Mouse (Mus musculus): ENCODE results near the gene Phex.

Phex gene

GRCm38 (mm10) chrX:157271609-157272008 is 143.5 kb downstream of the Phex start:
- Histone ChIP-seq H3K36me3 (ENCODE audit: control insufficient read depth, insufficient read depth, low read length, poor library complexity, severe bottlenecking) (no peaks in the 10 kb centered on the region), H3K27me3 (ENCODE audit: control insufficient read depth, insufficient read depth, low read length, poor library complexity, severe bottlenecking) (no peaks in the 10 kb centered on the region)
- DNase-seq (ENCODE audit: low read depth, low spot score), result no peak

DNA sequence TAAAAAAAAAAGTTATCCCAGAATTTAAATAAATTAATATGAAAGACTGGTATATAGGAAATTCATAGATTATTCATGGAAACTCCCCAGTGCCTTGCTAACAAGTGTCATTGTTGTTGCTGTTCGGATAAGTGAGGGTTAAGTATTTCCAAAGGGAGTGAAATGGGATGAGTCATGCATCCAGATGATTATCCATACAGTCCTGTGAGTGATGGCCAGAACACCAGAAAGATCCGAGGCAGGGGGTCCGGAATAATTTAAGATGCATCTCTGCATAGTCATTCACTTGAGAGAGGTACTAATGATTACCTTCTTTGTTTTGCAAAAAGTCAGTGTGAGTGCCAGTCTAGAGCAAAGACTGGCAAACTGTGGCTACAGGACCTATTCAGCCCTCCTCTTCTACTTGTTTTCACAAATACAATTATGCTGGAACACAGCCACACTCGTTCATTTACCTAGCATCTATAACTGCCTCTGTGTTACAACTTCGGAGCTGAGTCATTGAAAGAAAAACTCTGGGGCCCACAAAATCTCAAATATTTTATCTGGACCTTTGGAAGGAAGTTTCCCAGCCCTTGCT is 145.3 kb downstream of the Phex start:
- H3K27me3 ChIP-seq (ENCODE audit: control insufficient read depth, insufficient read depth, low read length, poor library complexity, severe bottlenecking), result no peaks in the 10 kb centered on the region
- H3K36me3 ChIP-seq (ENCODE audit: control insufficient read depth, insufficient read depth, low read length, poor library complexity, severe bottlenecking), result no peaks in the 10 kb centered on the region
- no peak for DNase-seq (ENCODE audit: low read depth, low spot score)

GRCm38 (mm10) chrX:157268141-157268540 is 147.0 kb downstream of the Phex start:
- Histone ChIP-seq H3K36me3 (ENCODE audit: control insufficient read depth, insufficient read depth, low read length, poor library complexity, severe bottlenecking) (no peaks in the 10 kb centered on the region), H3K27me3 (ENCODE audit: control insufficient read depth, insufficient read depth, low read length, poor library complexity, severe bottlenecking) (no peaks in the 10 kb centered on the region)
- no peak for DNase-seq (ENCODE audit: low read depth, low spot score)

DNA sequence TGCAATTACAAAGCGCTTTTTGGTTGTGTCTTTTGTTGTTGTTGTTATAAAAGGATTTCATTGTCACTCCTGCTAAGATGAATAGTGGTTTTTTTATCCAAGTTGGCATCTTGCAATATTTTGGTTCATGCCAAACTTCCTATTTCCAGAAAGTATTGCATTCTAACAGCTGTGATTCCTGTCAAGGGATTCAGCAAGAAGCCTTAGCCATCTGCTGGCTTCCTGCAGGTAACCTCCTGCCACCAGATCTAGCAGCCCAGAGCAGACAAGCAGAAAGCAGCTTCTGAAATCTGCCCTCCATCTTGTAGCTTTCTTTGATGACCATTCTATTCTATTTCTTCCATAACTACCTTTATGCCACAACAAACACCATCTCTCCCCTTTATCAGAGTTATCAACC is 212.4 kb downstream of the Phex start:
- Histone ChIP-seq H3K27me3 (ENCODE audit: control insufficient read depth, insufficient read depth, low read length, poor library complexity, severe bottlenecking) (no peaks in the 10 kb centered on the region), H3K36me3 (ENCODE audit: control insufficient read depth, insufficient read depth, low read length, poor library complexity, severe bottlenecking) (no peaks in the 10 kb centered on the region)
- DNase-seq (ENCODE audit: low read depth, low spot score), result no peak

- DNase-seq (ENCODE audit: low read depth, low spot score), result no peak
- no peaks in the 10 kb centered on the region for H3K27me3 ChIP-seq (ENCODE audit: control insufficient read depth, insufficient read depth, low read length, poor library complexity, severe bottlenecking)
Measured at GRCm38 (mm10) chrX:157184167-157184566, 230.9 kb downstream of the Phex start.

GRCm38 (mm10) chrX:157180845-157181244 is 234.3 kb downstream of the Phex start:
- Histone ChIP-seq H3K27me3 (ENCODE audit: control insufficient read depth, insufficient read depth, low read length, poor library complexity, severe bottlenecking) (no peaks in the 10 kb centered on the region), H3K36me3 (ENCODE audit: control insufficient read depth, insufficient read depth, low read length, poor library complexity, severe bottlenecking) (no peaks in the 10 kb centered on the region)
- no peak for DNase-seq (ENCODE audit: low read depth, low spot score)

More at GRCm38 (mm10) chrX:157184167-157184566, 230.9 kb downstream of the Phex start:
- no peaks in the 10 kb centered on the region for H3K36me3 ChIP-seq (ENCODE audit: control insufficient read depth, insufficient read depth, low read length, poor library complexity, severe bottlenecking)

DNA sequence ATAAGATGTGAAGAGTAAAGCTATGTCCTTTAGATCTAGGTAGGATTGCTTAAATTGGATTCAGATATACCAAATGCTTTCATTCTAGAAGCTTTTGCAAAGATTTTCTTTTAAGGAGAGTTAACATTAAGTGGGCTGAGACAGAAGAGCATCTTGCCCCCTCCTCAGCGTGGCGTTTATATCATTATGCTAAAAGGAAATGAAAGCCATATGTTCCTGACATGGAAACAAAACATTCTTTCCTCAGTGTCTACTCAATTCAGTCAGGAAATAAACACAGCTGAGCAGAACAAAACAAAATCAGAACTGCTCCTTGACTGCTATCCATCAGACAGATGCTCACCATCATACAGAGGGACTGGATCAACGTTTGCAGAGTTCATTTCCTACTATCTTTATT is 251.0 kb downstream of the Phex start:
- no peak for DNase-seq (ENCODE audit: low read depth, low spot score)
- Histone ChIP-seq H3K36me3 (ENCODE audit: control insufficient read depth, insufficient read depth, low read length, poor library complexity, severe bottlenecking) (no peaks in the 10 kb centered on the region), H3K27me3 (ENCODE audit: control insufficient read depth, insufficient read depth, low read length, poor library complexity, severe bottlenecking) (no peaks in the 10 kb centered on the region)

GRCm38 (mm10) chrX:157163394-157163793 is 251.7 kb downstream of the Phex start:
- Histone ChIP-seq H3K36me3 (ENCODE audit: control insufficient read depth, insufficient read depth, low read length, poor library complexity, severe bottlenecking) (no peaks in the 10 kb centered on the region), H3K27me3 (ENCODE audit: control insufficient read depth, insufficient read depth, low read length, poor library complexity, severe bottlenecking) (no peaks in the 10 kb centered on the region)
- no peak for DNase-seq (ENCODE audit: low read depth, low spot score)

DNA sequence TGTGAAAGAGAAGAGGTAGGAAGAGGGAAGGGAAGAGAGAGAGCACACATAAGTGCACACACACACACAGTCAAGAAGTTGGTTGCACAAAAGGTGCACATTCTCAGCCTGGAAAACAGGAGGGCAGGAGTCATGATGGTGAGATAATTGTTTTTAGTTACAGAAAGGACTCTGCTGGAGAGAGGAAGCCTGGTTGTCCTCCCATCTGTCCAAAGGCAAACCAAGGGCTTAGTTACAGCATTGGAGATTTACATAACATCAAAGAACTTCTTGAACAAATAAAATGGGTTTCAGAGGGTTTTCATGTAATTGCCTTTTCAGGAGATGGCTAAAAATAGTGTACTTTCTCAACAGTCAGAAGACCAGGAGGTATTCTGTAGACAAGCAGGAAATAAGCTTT is 270.4 kb downstream of the Phex start:
- Histone ChIP-seq H3K36me3 (ENCODE audit: control insufficient read depth, insufficient read depth, low read length, poor library complexity, severe bottlenecking) (no peaks in the 10 kb centered on the region), H3K27me3 (ENCODE audit: control insufficient read depth, insufficient read depth, low read length, poor library complexity, severe bottlenecking) (no peaks in the 10 kb centered on the region)
- no peak for DNase-seq (ENCODE audit: low read depth, low spot score)

DNA sequence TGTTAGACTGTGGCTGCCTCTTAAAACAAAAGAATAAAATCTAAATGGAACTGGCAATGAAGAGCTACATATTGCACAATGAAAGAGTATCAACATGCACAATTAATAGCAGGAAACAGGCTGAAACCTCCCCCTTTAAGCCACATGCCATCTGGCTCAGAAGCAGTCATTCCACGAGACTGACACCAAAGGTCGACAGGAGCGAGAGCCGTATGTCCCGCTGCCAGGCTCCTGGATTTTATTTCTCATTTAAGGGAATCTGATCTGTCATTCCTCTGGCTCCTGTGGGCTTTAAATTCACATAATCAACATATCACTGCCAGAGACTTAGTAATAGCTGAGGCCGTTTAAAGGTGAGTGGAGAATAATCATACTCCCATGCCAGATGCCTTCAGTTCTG is 275.5 kb downstream of the Phex start:
- Histone ChIP-seq H3K27me3 (ENCODE audit: control insufficient read depth, insufficient read depth, low read length, poor library complexity, severe bottlenecking) (no peaks in the 10 kb centered on the region), H3K36me3 (ENCODE audit: control insufficient read depth, insufficient read depth, low read length, poor library complexity, severe bottlenecking) (no peaks in the 10 kb centered on the region)
- no peak for DNase-seq (ENCODE audit: low read depth, low spot score)

Measured in splenic B cell, adult 2 months (primary cell).